Mouse (Mus musculus) embryo, embryonic 10.5 days (tissue): ENCODE measurements around the gene Rest.
A peak's percentile ranks its signal among the peaks of the same experiment; 100 is the strongest.

Source experiments
- DNase-seq: peaks from one replicate; pipeline ENCODE4 v3.0.0-alpha.2; 2015; ENCODE audit warnings: low spot score

Gene Rest

DNA sequence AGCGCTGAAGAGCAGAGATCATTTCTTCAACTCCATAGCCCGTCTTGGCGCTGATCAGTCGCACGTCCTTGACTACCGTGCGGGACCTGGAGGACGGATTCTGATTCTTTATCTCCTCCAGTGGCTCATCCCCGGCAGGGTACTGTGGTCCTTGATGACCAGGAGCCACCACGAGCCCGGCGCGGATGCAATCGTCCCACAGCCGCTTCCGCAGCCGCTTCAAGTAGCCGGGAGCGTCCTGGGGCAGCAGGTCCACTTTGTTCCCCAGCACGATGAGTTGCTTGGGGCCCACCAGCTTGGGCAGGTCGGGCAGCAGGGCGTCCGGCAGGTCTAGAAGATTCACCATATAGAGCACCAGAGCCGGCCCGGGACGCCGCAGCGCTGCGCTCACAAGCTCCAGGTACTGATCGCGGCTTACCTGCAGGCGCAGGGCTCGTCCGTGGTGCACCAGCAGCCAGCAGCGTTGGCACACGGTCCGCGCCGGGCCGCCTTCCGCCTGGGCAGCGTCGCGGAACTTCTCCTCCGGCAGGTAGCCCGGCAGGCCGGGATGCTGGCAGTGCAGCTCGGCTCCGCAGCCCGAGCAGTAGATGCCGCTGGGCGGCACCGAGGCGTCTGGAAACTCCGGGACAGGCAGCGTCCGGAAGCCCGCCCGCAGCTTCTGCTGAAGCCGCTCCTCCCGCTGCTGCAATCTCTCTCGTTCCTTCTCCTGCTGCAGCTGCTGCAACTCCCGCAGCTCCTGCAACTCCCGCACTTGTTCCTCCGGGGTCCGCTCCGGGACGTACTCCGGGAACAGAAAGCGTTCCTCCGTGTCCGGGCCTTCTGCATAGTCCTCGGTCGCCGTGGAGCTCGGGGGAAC lies 44.0 kb downstream of the Rest start:
- peak; percentile 43 for DNase-seq

DNA sequence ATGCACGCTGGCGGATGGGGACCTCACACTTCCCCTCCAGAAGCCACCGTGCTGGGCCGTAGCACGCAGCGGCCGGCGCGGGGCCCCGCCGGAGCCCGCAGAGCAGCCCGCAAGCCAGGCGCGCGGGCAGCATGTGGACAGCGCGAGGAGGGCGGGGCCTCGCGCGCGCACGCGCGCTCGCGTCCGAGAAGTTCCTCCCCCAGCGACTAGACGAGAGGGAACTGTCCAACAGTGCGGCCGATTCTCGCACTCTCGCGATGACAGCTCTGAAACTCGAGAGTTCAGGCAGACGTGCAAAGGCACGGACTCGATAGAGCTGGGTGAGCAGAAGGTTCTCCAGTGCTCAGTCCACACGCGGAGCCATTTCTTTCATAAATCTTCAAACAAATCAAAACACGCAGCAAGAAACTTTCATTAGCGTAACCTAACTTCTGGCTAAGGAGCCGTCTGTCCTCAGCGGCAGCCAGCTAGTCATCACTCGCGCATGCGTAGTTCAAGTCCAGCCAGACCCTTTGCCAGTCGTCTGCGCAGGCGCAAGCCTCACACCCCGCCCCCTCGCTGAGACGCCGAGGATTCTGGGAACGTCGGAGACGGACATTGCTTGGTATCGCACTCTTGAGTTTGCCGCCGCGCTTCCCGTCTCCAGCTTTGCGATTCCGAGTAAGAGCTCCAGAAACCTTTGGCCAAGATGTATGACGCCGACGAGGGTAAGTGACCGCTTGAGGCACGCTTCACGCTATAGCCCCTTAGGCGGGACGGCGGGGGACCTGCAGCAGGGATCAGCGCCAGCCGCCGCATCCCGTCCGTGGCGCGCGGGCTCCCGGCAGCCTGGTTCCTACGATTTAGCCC lies 44.9 kb downstream of the Rest start, which contains the start of the genes Noa1 and Polr2b:
Noa1 (minus strand) TSS at position 161 of the 849 bp plus-strand sequence.
Polr2b (plus strand) TSS at position 224 of the 849 bp plus-strand sequence.
- peak; percentile 99 for DNase-seq

DNA sequence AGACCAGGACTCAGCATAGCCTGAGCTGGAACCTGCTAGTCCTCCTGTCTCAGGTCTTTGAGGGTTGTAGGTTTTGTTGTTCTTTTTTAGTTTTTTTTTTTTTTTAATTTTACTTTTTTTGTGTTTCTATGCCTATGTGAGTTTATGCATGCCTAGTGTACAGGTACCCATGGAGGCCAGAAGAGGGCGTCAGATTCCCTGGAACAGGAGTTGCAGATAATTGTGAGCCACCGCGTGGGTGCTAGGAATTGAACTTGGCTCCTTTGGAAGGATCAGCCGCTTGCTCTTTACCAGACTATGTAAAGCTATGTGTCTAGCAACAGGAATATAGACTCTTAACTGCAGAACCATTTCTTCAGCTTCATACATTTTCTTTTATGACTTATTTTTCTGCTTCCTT lies 48.9 kb downstream of the Rest start:
- DNase-seq = no peak

DNA sequence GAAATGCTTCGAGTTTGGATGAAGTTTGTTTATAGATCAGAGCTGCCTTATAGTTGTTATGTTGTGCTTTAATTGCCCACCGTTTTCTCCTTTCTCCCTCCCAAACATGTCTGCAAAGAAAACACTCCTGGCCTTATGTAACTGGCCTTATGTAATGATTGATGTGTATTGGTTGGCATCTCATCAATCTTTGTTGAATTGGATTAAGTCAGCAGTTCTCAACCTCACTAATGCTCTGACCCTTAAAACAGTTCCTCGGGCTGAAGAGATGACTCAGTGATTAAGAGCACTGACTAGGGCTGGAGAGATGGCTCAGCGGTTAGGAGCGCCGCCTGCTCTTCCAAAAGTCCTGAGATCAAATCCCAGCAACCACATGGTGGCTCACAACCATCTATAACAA lies 49.7 kb downstream of the Rest start:
- no peak for DNase-seq

DNA sequence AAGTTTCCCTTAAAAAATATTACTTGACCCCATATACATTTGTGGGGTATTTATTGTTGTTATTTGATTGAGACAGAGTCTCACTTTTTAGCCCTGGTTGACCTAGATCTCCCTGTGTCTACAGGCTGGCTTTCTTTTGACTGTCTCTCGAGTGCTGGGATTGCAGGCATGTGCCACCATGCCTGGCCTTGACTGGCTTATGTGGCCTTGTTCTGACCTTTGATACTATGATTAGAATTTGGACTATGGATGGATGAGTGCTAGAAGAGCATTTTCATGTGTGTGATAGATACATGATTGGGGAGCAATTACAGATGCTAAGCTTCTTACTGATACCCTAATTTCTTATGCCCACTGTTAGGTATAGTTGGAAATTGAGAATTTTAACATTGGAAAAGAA lies 59.6 kb downstream of the Rest start:
- DNase-seq = no peak

DNA sequence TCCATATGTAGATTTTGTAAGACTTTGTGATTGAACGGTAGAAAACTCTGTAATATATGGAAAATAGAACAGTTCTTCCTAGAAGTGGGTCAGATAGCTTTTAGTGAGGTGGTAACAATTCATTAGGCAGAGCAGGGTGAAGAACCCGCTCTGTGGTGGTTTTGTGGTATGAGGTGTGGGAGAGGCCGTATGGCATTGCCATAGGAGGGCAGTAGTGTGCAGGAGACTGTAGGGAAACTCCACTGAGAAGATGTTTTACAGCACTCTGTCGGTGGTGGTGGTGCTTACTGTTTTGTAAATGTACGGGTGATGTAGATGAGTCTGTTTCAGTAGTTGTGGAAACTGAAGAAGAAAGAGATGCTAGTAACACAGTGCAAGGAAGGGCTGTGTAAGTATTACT lies 64.9 kb downstream of the Rest start:
- no peak for DNase-seq
